Mouse (Mus musculus) limb, embryonic 14.5 days (tissue): Measurements from ENCODE around the gene Necab2. TPM values are rescaled to one million over a fixed set of nuclear protein-coding genes. Genes with fewer than 3 reads are reported as not detected.

Experiments
- ATAC-seq: fragments of 200-750 bp; cut with Nextera tagmentation; 2 replicates; pipeline ENCODE4 v1.8.0; 2017; ENCODE audit warnings: low read depth, moderate number of reproducible peaks, moderate TSS enrichment; ENCODE audit not compliant: low FRiP score
- DNase-seq: peaks from one replicate; pipeline ENCODE4 v3.0.0-alpha.2; 2015; ENCODE audit warnings: low spot score
- H3K27ac ChIP-seq: fragments of 300-500 bp; sonication (generic); replicated peaks from 2 replicates; pipeline ENCODE4 v1.5.1; 2014; ENCODE audit warnings: low read depth, mild to moderate bottlenecking, low read length, moderate library complexity, mixed read lengths
- H3K27me3 ChIP-seq: fragments of 300-500 bp; sonication (generic); 2 replicates; pipeline ENCODE4 v1.6.1; 2014; ENCODE audit warnings: low read length, mixed read lengths; ENCODE audit not compliant: control insufficient read depth, insufficient read depth
- H3K36me3 ChIP-seq: fragments of 300-500 bp; sonication (generic); 2 replicates; pipeline ENCODE4 v1.6.1; 2014; ENCODE audit warnings: mild to moderate bottlenecking, low read length, moderate library complexity, mixed read lengths; ENCODE audit not compliant: control insufficient read depth, insufficient read depth
- H3K4me1 ChIP-seq: fragments of 300-500 bp; sonication (generic); 2 replicates; pipeline ENCODE4 v1.6.1; 2014; ENCODE audit warnings: antibody characterized with exemption, low read length, mixed read lengths; ENCODE audit not compliant: control insufficient read depth, insufficient read depth
- H3K4me2 ChIP-seq: fragments of 300-500 bp; sonication (generic); replicated peaks from 2 replicates; pipeline ENCODE4 v1.6.1; 2014; ENCODE audit warnings: low read depth, mild to moderate bottlenecking, low read length, moderate library complexity; ENCODE audit not compliant: severe bottlenecking
- H3K4me3 ChIP-seq: fragments of 300-500 bp; sonication (generic); replicated peaks from 2 replicates; pipeline ENCODE4 v1.5.1; 2014; ENCODE audit warnings: low read length
- H3K9ac ChIP-seq: fragments of 300-500 bp; sonication (generic); 2 replicates; pipeline ENCODE4 v1.6.1; 2014; ENCODE audit warnings: mild to moderate bottlenecking, low read depth, low read length, moderate library complexity; ENCODE audit not compliant: severe bottlenecking
- H3K9me3 ChIP-seq: fragments of 300-500 bp; sonication (generic); 2 replicates; pipeline ENCODE4 v1.6.1; 2016; ENCODE audit warnings: low read length; ENCODE audit not compliant: control insufficient read depth
- POLR2A ChIP-seq: fragments of 200-500 bp; IDR thresholded peaks from 2 replicates; pipeline ENCODE4 v1.8.0; 2012; ENCODE audit warnings: inconsistent platforms, mild to moderate bottlenecking, moderate library complexity, borderline replicate concordance; ENCODE audit not compliant: insufficient read depth, insufficient read length; ENCODE audit errors: extremely low read depth
- WGBS: fragments of 180-500 bp; shearing (Covaris S2); extraction: QIAGEN DNeasy Blood & Tissue Kit; methylation state at CpG from one replicate; pipeline ENCODE4 v1.1.7; 2014; 5-methylcytosine and 5-hydroxymethylcytosine counted together
- polyA plus RNA-seq, 2 experiments: library from polyadenylated mRNA; depleted of rRNA in 1 of 2; stranded (reverse) in 1 of 2; unstranded in 1 of 2; fragments of >200 nt; fragmentation: Nextera tagmentation in 1 of 2; extraction: Ambion mirVana in 1 of 2; gene quantifications; 2 replicates each; pipeline versions ENCODE4 v1.2.1 to v1.2.3; 2012 to 2014

Necab2 gene
- polyA plus RNA-seq, 2 experiments, result 2.2 to 7.8 TPM

- Histone ChIP-seq H3K4me3 (no peak overlapping the region), H3K9me3 (no peaks in the 10 kb centered on the region), H3K4me2 (0 out of 2 replicates have a peak overlapping the region, but pooled peaks have one; percentile 15), H3K9ac (no peak overlapping the region), H3K4me1 (peaks cover 7% of the 10 kb centered on the region; the same call in 1 of the 2 replicates), H3K27me3 (no peaks in the 10 kb centered on the region), H3K27ac (no peak overlapping the region), H3K36me3 (no peaks in the 10 kb centered on the region)
- TF ChIP-seq POLR2A, result no peak
- 9% methylated on average over 9 of the region's 9 CpGs for WGBS
- ATAC-seq, result no peak
- DNase-seq, result no peak
Measured at GRCm38 (mm10) chr8:119436933-119437332, 9.6 kb upstream of the Necab2 start.

DNA sequence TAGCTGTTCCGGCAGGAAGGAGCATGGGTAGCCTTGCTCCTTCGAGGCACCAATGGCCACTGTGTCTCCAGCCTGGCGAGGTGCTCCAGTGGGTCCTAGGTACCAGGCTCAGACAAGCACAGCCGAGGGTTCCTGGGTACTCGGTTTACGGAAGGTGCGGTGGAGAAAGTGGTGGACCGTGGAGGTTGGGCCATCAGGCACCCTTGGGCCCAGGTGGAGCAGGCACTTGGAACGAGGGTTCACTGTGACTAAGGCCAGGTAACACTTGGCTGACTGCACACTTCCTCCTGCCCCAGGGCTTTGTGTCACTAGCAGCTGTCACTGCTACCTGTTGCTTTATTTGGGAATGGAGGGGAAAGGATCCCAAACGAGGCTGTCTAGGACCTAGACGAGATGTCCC lies 9.0 kb upstream of the Necab2 start:
- H3K27ac ChIP-seq, result no peak overlapping the region
- no peak overlapping the region for H3K4me3 ChIP-seq
- TF ChIP-seq POLR2A, result no peak
- ATAC-seq (no peak), DNase-seq (no peak)
- WGBS, result 58% methylated on average over 11 of the region's 11 CpGs
- H3K4me1 ChIP-seq, result peaks cover 7% of the 10 kb centered on the region; the same call in 1 of the 2 replicates
- H3K27me3 ChIP-seq, result no peaks in the 10 kb centered on the region
- no peak overlapping the region for H3K9ac ChIP-seq
- no peak overlapping the region for H3K4me2 ChIP-seq
- H3K9me3 ChIP-seq, result no peaks in the 10 kb centered on the region
- H3K36me3 ChIP-seq, result no peaks in the 10 kb centered on the region

GRCm38 (mm10) chr8:119438876-119439275 lies 7.6 kb upstream of the Necab2 start:
- no peak overlapping the region for H3K4me3 ChIP-seq
- H3K36me3 ChIP-seq, result no peaks in the 10 kb centered on the region
- no peaks in the 10 kb centered on the region for H3K27me3 ChIP-seq
- DNase-seq (no peak), ATAC-seq (no peak)
- no peak overlapping the region for H3K4me2 ChIP-seq
- H3K9me3 ChIP-seq, result no peaks in the 10 kb centered on the region
- WGBS, result 84% methylated on average over 6 of the region's 6 CpGs
- H3K27ac ChIP-seq, result no peak overlapping the region
- H3K4me1 ChIP-seq, result peaks cover 7% of the 10 kb centered on the region; the same call in 1 of the 2 replicates
- no peak overlapping the region for H3K9ac ChIP-seq
- TF ChIP-seq POLR2A, result no peak

- no peak overlapping the region for H3K4me2 ChIP-seq
- WGBS, result 92% methylated on average over 2 of the region's 2 CpGs
- no peaks in the 10 kb centered on the region for H3K27me3 ChIP-seq
- no peak overlapping the region for H3K9ac ChIP-seq
- no peak overlapping the region for H3K27ac ChIP-seq
- peaks cover 7% of the 10 kb centered on the region; the same call in 1 of the 2 replicates for H3K4me1 ChIP-seq
- H3K36me3 ChIP-seq, result no peaks in the 10 kb centered on the region
- ATAC-seq, result no peak
- DNase-seq, result no peak
- no peaks in the 10 kb centered on the region for H3K9me3 ChIP-seq
- H3K4me3 ChIP-seq, result no peak overlapping the region
- TF ChIP-seq POLR2A, result no peak
Measured at GRCm38 (mm10) chr8:119439424-119439823, 7.1 kb upstream of the Necab2 start.

DNA sequence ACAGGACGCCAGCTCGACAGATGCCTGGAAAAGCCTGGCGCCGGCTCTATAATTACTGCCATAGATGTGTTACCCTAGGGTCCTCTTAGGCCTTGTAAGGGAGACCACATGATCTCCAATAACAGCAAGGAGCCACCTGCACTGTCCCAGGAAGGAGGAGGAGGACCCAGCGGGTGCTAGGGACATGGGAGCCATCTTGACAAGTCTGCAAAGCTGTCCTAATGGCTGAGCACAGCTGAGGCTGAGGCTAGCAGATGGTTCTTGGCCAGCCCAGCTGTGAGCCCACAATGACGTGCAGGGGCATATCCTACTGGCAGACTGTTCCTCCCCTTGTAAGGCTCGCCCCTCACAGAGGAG lies 6.6 kb upstream of the Necab2 start:
- no peak overlapping the region for H3K9ac ChIP-seq
- H3K4me3 ChIP-seq, result no peak overlapping the region
- no peak for TF ChIP-seq POLR2A
- no peak overlapping the region for H3K4me2 ChIP-seq
- peaks cover 7% of the 10 kb centered on the region; the same call in 1 of the 2 replicates for H3K4me1 ChIP-seq
- DNase-seq, result no peak
- ATAC-seq, result peak; percentile 36; the same call in 1 of the 2 replicates
- H3K27ac ChIP-seq, result no peak overlapping the region
- H3K36me3 ChIP-seq, result no peaks in the 10 kb centered on the region
- no peaks in the 10 kb centered on the region for H3K27me3 ChIP-seq
- H3K9me3 ChIP-seq, result no peaks in the 10 kb centered on the region
- WGBS, result 49% methylated on average over 7 of the region's 7 CpGs
